Mouse (Mus musculus): ENCODE data around the gene Mtmr6. TPM values are rescaled to one million over a fixed set of nuclear protein-coding genes. Genes with fewer than 3 reads are reported as not detected.
"Not testable (repeated sequence)": the region's sequence is repeated elsewhere in the genome, so short reads cannot be mapped to it uniquely, and the experiment has no call there.

Mtmr6 gene
- polyA plus RNA-seq, 1 experiment from 2014 or later = 34.9 TPM

GRCm38 (mm10) chr14:60319231-60319630, 54.2 kb downstream of the Mtmr6 start:
- DNase-seq (no peak), ATAC-seq (ENCODE audit: insufficient read depth) (no peak)
- Histone ChIP-seq H3K9ac (no peak overlapping the region), H3K27me3 (ENCODE audit: insufficient read depth, low read length) (no peaks in the 10 kb centered on the region), H3K4me3 (ENCODE audit: low read depth, low read length) (no peak overlapping the region), H3K36me3 (ENCODE audit: insufficient read depth) (no peaks in the 10 kb centered on the region), H3K9me3 (ENCODE audit: low read depth, low read length) (no peaks in the 10 kb centered on the region), H3K4me2 (no peak overlapping the region), H3K27ac (ENCODE audit: low read depth) (no peak overlapping the region), H3K4me1 (ENCODE audit: insufficient read depth) (no peaks in the 10 kb centered on the region)
- TF ChIP-seq CTCF (IDR thresholded peaks at IDR 0.05; ENCODE audit: low read depth) = no peak
- 97% methylated on average over 1 of the region's 1 CpGs for WGBS

DNA sequence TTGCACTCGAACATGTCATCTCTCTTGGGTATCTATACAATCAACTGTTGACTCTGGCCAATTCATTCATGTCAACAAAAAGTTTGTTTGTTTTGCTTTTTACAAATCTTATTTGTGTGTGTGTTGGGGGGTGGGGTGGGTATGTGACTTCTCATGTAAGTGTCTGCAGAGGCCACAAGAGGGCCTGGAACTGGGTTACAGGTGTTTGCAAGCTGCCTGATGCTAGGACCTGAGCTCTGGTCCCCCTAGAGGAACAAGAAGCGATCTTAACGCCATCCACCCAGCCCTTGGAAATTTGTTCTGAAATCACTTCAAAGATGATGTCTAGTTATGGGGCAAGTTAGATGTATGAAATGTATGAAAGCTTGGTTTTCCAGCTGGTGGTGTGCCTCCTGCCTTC, 55.8 kb downstream of the Mtmr6 start:
- no peak overlapping the region for H3K4me2 ChIP-seq
- no peak overlapping the region for H3K27ac ChIP-seq (ENCODE audit: low read depth)
- H3K27me3 ChIP-seq (ENCODE audit: insufficient read depth, low read length) = no peaks in the 10 kb centered on the region
- H3K4me1 ChIP-seq (ENCODE audit: insufficient read depth) = no peaks in the 10 kb centered on the region
- no peak for ATAC-seq (ENCODE audit: insufficient read depth)
- H3K36me3 ChIP-seq (ENCODE audit: insufficient read depth) = no peaks in the 10 kb centered on the region
- no peak for TF ChIP-seq CTCF (IDR thresholded peaks at IDR 0.05; ENCODE audit: low read depth)
- no peaks in the 10 kb centered on the region for H3K9me3 ChIP-seq (ENCODE audit: low read depth, low read length)
- no peak overlapping the region for H3K4me3 ChIP-seq (ENCODE audit: low read depth, low read length)
- no peak overlapping the region for H3K9ac ChIP-seq
- WGBS = 69% methylated on average over 3 of the region's 3 CpGs
- no peak for DNase-seq

DNA sequence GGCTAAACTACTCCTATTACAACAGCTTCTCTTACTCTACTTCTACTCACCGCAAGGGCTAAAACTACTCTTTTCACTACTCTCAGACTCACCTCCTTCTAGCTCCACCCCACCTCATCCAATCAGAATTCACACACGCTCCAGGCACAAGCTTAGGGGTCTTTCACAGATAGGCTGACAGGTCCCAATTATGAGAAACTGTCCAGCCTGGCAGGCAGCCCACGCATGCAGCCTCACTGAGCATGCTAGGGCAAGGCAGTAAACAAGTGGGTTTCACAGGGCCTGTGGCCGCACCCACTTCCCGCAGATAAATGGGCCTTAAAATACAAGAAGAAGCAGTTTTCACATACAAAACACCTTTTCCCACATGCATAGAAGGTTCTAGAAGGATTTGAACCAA, 75.0 kb downstream of the Mtmr6 start:
- H3K4me2 ChIP-seq; H3K9me3 ChIP-seq (ENCODE audit: low read depth, low read length); H3K9ac ChIP-seq; H3K4me1 ChIP-seq (ENCODE audit: insufficient read depth); H3K36me3 ChIP-seq (ENCODE audit: insufficient read depth); H3K27me3 ChIP-seq (ENCODE audit: insufficient read depth, low read length); H3K27ac ChIP-seq (ENCODE audit: low read depth); ATAC-seq (ENCODE audit: insufficient read depth); DNase-seq; H3K4me3 ChIP-seq (ENCODE audit: low read depth, low read length): not testable (repeated sequence)
- 72% methylated on average over 5 of the region's 5 CpGs for WGBS

GRCm38 (mm10) chr14:60340570-60340969, 75.5 kb downstream of the Mtmr6 start:
- ATAC-seq (ENCODE audit: insufficient read depth) = no peak

GRCm38 (mm10) chr14:60345326-60345876, 80.4 kb downstream of the Mtmr6 start:
- no peaks in the 10 kb centered on the region for H3K4me1 ChIP-seq (ENCODE audit: insufficient read depth)
- no peak overlapping the region for H3K4me3 ChIP-seq (ENCODE audit: low read depth, low read length)
- no peaks in the 10 kb centered on the region for H3K9me3 ChIP-seq (ENCODE audit: low read depth, low read length)

More at GRCm38 (mm10) chr14:60340570-60340969, 75.5 kb downstream of the Mtmr6 start:
- Histone ChIP-seq H3K27me3 (ENCODE audit: insufficient read depth, low read length) (no peaks in the 10 kb centered on the region), H3K4me1 (ENCODE audit: insufficient read depth) (no peaks in the 10 kb centered on the region), H3K36me3 (ENCODE audit: insufficient read depth) (no peaks in the 10 kb centered on the region), H3K9me3 (ENCODE audit: low read depth, low read length) (no peaks in the 10 kb centered on the region), H3K9ac (no peak overlapping the region), H3K4me2 (no peak overlapping the region), H3K4me3 (ENCODE audit: low read depth, low read length) (no peak overlapping the region), H3K27ac (ENCODE audit: low read depth) (no peak overlapping the region)
- DNase-seq = no peak
- TF ChIP-seq CTCF (IDR thresholded peaks at IDR 0.05; ENCODE audit: low read depth) = no peak
- WGBS = 76% methylated on average over 4 of the region's 4 CpGs

More at GRCm38 (mm10) chr14:60345326-60345876, 80.4 kb downstream of the Mtmr6 start:
- Histone ChIP-seq H3K9ac (no peak overlapping the region), H3K27ac (ENCODE audit: low read depth) (no peak overlapping the region), H3K27me3 (ENCODE audit: insufficient read depth, low read length) (no peaks in the 10 kb centered on the region), H3K4me2 (no peak overlapping the region), H3K36me3 (ENCODE audit: insufficient read depth) (no peaks in the 10 kb centered on the region)
- no peak for TF ChIP-seq CTCF (IDR thresholded peaks at IDR 0.05; ENCODE audit: low read depth)
- DNase-seq = no peak
- WGBS = 87% methylated on average over 6 of the region's 6 CpGs
- no peak for ATAC-seq (ENCODE audit: insufficient read depth)

MicroRNA genes within 50 kb of the gene (microRNA counts, 519-probe panel; counts per million panel counts)
- 30.5 counts per million for microRNA mmu-miR-719

Small RNA genes within 50 kb of the gene (microRNA-seq; reads per million reads assigned to microRNA genes)
- gene Mir719 (ENCODE audit: borderline number of aligned reads) = not detected

Other genes starting within 250 kb of the Mtmr6 start
- 0.95 and 1.6 TPM in 2 replicates for gene Atp8a2, start 68.0 kb upstream of the Mtmr6 start, polyA plus RNA-seq (2014; fragmentation: Nextera tagmentation; extraction: Ambion mirVana)
- gene Nupl1, start 13.8 kb upstream of the Mtmr6 start, polyA plus RNA-seq (2014; fragmentation: Nextera tagmentation; extraction: Ambion mirVana) = not detected in 2 replicates
- 62.2 and 65.8 TPM in 2 replicates for gene Gm49336, start 13.7 kb upstream of the Mtmr6 start, polyA plus RNA-seq (2014; fragmentation: Nextera tagmentation; extraction: Ambion mirVana)
- gene Amer2, start 108.0 kb downstream of the Mtmr6 start, polyA plus RNA-seq (2014; fragmentation: Nextera tagmentation; extraction: Ambion mirVana) = 1.3 and 2.0 TPM in 2 replicates

Data from lung, embryonic 14.5 days (tissue).